Mouse (Mus musculus): ENCODE measurements at regions not wholly inside any gene's neighbourhood (a gene's known extent, or its start where the extent isn't known, plus 50 kb on each side); places are given as distances from the start of the nearest gene placed in this dataset.

DNA sequence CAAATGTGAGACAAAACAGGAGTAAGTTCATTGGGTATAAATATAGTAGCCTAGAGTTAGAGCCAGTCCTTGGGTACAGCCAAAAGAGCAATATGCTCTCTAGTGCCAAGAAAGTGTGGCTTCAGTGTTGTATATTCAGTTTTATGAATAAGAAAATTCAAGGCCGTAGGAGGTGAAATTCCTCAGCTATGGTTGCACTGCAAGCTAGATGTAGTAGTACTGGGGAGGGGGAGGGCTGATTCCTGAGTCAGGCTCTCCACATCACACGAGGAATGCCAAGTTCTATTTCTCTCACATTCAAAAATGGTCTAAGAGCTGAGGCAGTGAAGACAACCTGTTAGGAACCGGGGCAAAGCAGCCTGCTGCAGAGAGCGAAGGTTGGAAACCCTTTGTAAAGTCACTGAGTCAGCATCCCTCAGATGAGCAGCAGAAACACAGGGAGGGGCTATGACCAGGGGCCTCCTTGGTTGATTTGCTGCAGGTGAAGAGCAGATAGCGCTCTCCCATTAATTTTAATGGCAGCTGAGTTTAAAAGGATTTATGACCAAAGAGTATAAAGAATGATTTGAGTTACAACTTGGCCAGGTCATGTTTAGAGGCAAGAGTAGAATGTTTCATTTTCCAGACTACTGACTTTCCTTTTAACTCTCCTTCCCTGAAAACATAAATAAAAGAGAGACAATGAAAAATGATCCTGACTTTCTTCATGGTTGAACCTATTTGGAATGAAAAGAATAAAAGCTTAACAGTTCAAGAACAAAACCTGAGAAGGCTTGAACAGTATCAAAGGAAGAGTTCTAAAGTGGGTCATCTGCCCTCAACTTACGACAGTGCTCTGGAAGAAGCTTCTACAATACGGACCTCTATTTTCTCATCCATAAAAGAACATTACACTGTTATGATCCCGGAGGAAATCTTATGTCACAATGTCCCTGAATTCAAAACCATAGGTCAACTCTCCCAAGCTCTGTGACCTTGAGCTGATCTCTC lies 543.4 kb upstream of the Gm21961 start:
- Histone ChIP-seq H3K4me3 (ENCODE audit: low read depth, low read length) (no peak overlapping the region), H3K27ac (ENCODE audit: low read depth) (no peak overlapping the region), H3K27me3 (replicated peaks; ENCODE audit: control insufficient read depth, insufficient read depth, low read length) (no peaks in the 10 kb centered on the region), H3K9me3 (ENCODE audit: control insufficient read depth, low read length) (no peaks in the 10 kb centered on the region), H3K4me2 (ENCODE audit: low read length) (no peak overlapping the region), H3K4me1 (replicated peaks; ENCODE audit: control insufficient read depth, insufficient read depth, low read length) (no peaks in the 10 kb centered on the region), H3K36me3 (ENCODE audit: control insufficient read depth, insufficient read depth, low read length) (no peaks in the 10 kb centered on the region), H3K9ac (ENCODE audit: low read length) (no peak overlapping the region)
- ATAC-seq (replicated peaks; ENCODE audit: low FRiP score, low TSS enrichment, low read depth) (no peak), DNase-seq (ENCODE audit: low spot score) (no peak)
- WGBS: 62% methylated on average over 8 of the region's 8 CpGs

DNA sequence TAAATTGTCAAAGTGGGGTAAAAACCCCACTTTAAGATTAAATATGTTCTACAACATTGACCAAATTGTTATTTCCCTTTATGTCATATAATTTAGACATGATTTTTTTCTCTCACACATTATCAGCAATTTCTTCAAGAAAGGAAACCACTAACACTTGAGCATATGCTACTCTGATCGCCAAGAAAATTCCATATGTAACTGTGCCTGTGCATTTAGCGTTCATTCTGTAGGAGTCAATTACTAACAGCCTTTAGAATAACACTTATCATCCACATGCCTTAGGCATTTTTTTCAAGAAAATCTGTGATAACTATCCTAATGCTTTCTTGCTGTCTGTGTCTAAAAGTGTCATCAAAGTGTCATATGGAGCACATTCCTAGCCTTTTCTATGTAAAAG lies 534.3 kb upstream of the Gm21961 start:
- WGBS: 87% methylated on average over 2 of the region's 2 CpGs
- ATAC-seq (replicated peaks; ENCODE audit: low FRiP score, low TSS enrichment, low read depth) (no peak), DNase-seq (ENCODE audit: low spot score) (no peak)
- Histone ChIP-seq H3K27me3 (replicated peaks; ENCODE audit: control insufficient read depth, insufficient read depth, low read length) (no peaks in the 10 kb centered on the region), H3K4me2 (ENCODE audit: low read length) (no peak overlapping the region), H3K9me3 (ENCODE audit: control insufficient read depth, low read length) (no peaks in the 10 kb centered on the region), H3K4me1 (replicated peaks; ENCODE audit: control insufficient read depth, insufficient read depth, low read length) (no peaks in the 10 kb centered on the region), H3K36me3 (ENCODE audit: control insufficient read depth, insufficient read depth, low read length) (no peaks in the 10 kb centered on the region), H3K4me3 (ENCODE audit: low read depth, low read length) (no peak overlapping the region), H3K9ac (ENCODE audit: low read length) (no peak overlapping the region), H3K27ac (ENCODE audit: low read depth) (no peak overlapping the region)

DNA sequence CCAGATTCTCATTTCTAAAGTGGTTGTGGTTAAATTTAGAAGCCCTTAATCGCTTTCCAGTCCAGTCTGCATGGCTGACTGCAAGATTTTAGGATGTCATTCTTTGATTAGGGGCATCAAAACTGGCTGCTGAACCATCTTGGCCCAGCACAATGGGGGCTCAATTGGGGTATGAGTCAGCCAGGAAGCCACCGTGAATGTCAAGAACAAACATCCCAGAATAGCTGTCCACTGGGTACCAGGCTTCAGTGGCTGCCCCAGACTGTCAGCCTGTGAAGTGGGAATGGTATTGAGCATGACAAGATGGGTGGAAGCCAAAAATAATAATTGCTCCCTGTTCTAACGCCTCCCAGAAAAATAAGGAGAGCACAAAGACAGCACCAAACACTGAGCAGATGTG lies 520.9 kb upstream of the Gm21961 start:
- no peaks in the 10 kb centered on the region for H3K4me1 ChIP-seq (replicated peaks; ENCODE audit: control insufficient read depth, insufficient read depth, low read length)
- no peaks in the 10 kb centered on the region for H3K36me3 ChIP-seq (ENCODE audit: control insufficient read depth, insufficient read depth, low read length)
- ATAC-seq (replicated peaks; ENCODE audit: low FRiP score, low TSS enrichment, low read depth): no peak
- H3K4me2 ChIP-seq (ENCODE audit: low read length): no peak overlapping the region
- no peak for DNase-seq (ENCODE audit: low spot score)
- H3K9me3 ChIP-seq (ENCODE audit: control insufficient read depth, low read length): no peaks in the 10 kb centered on the region
- H3K27ac ChIP-seq (ENCODE audit: low read depth): no peak overlapping the region
- no peaks in the 10 kb centered on the region for H3K27me3 ChIP-seq (replicated peaks; ENCODE audit: control insufficient read depth, insufficient read depth, low read length)
- no peak overlapping the region for H3K4me3 ChIP-seq (ENCODE audit: low read depth, low read length)
- 73% methylated on average over 3 of the region's 3 CpGs for whole genome bisulfite sequencing
- H3K9ac ChIP-seq (ENCODE audit: low read length): no peak overlapping the region

DNA sequence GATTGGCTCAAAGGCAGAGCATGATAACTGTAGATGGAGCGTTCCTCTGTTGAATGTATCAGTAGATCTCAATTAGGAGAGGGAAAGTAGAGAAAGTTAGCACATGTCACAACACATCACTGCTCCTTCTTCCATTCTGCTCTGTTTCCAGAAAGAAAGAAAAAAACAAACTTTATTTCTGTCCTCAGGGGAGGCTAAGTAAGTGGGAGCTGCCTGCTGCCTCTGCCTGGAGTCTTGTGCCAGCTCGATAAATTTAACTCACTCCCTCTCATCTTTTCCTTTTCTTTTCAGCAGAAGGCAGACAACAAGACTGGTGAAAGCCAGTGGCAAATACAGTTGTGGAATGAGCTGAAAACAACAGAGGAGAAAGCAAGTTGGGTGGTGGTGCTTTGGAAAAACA lies 517.5 kb upstream of the Gm21961 start:
- no peaks in the 10 kb centered on the region for H3K27me3 ChIP-seq (replicated peaks; ENCODE audit: control insufficient read depth, insufficient read depth, low read length)
- H3K27ac ChIP-seq (ENCODE audit: low read depth): no peak overlapping the region
- H3K4me2 ChIP-seq (ENCODE audit: low read length): no peak overlapping the region
- no peak overlapping the region for H3K4me3 ChIP-seq (ENCODE audit: low read depth, low read length)
- no peak for ATAC-seq (replicated peaks; ENCODE audit: low FRiP score, low TSS enrichment, low read depth)
- H3K36me3 ChIP-seq (ENCODE audit: control insufficient read depth, insufficient read depth, low read length): no peaks in the 10 kb centered on the region
- H3K9me3 ChIP-seq (ENCODE audit: control insufficient read depth, low read length): no peaks in the 10 kb centered on the region
- H3K9ac ChIP-seq (ENCODE audit: low read length): no peak overlapping the region
- whole genome bisulfite sequencing: 73% methylated on average over 2 of the region's 2 CpGs
- no peak for DNase-seq (ENCODE audit: low spot score)
- H3K4me1 ChIP-seq (replicated peaks; ENCODE audit: control insufficient read depth, insufficient read depth, low read length): no peaks in the 10 kb centered on the region

DNA sequence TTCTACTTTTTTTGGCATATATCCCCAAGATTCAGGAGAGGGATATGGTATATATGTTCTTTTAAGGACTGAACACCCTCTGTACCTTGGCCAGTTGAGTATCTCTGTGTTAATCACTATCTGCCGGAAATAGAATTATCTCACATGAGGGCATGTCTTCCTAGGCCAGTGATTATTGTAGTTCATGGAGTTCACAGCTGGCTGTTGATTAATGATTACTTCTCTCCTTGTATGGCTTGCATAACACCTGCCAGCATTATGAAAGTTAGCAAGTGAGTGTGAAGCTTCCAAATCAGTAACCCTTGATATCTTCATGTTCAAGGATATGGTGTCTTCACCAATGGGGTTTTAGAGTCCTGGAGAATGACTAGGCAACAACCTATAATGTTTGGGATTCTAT lies 488.0 kb upstream of the Gm21961 start:
- H3K4me3 ChIP-seq (ENCODE audit: low read depth, low read length): no peak overlapping the region
- H3K4me1 ChIP-seq (replicated peaks; ENCODE audit: control insufficient read depth, insufficient read depth, low read length): no peaks in the 10 kb centered on the region
- H3K36me3 ChIP-seq (ENCODE audit: control insufficient read depth, insufficient read depth, low read length): no peaks in the 10 kb centered on the region
- no peak overlapping the region for H3K27ac ChIP-seq (ENCODE audit: low read depth)
- no peak overlapping the region for H3K4me2 ChIP-seq (ENCODE audit: low read length)
- no peak overlapping the region for H3K9ac ChIP-seq (ENCODE audit: low read length)
- no peaks in the 10 kb centered on the region for H3K9me3 ChIP-seq (ENCODE audit: control insufficient read depth, low read length)
- no peak for DNase-seq (ENCODE audit: low spot score)
- H3K27me3 ChIP-seq (replicated peaks; ENCODE audit: control insufficient read depth, insufficient read depth, low read length): no peaks in the 10 kb centered on the region
- ATAC-seq (replicated peaks; ENCODE audit: low FRiP score, low TSS enrichment, low read depth): no peak
- 87% methylated on average over 1 of the region's 1 CpGs for WGBS

DNA sequence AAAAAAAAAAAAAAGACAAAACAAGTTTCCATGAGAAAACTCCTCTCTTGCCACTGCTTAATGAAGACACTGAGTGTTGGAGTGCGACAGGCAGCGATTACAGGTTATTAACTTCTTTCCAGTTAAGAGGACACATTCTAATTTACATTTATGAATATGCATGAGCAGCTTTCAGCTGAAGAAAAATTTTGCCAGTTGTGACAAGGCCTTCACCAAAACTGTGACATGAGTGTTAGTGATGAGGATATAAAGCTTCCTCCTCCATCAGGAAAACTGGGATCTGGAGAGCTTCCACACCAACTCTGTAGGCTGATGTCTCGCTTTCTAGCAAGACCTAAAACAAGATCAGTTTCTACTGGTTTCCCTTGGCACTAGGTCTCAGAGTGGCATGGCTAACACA lies 464.2 kb upstream of the Gm21961 start:
- H3K4me1 ChIP-seq (replicated peaks; ENCODE audit: control insufficient read depth, insufficient read depth, low read length): no peaks in the 10 kb centered on the region
- H3K4me2 ChIP-seq (ENCODE audit: low read length): no peak overlapping the region
- no peaks in the 10 kb centered on the region for H3K36me3 ChIP-seq (ENCODE audit: control insufficient read depth, insufficient read depth, low read length)
- DNase-seq (ENCODE audit: low spot score) (no peak), ATAC-seq (replicated peaks; ENCODE audit: low FRiP score, low TSS enrichment, low read depth) (no peak)
- H3K27ac ChIP-seq (ENCODE audit: low read depth): no peak overlapping the region
- 84% methylated on average over 3 of the region's 3 CpGs for WGBS
- H3K9ac ChIP-seq (ENCODE audit: low read length): no peak overlapping the region
- no peaks in the 10 kb centered on the region for H3K27me3 ChIP-seq (replicated peaks; ENCODE audit: control insufficient read depth, insufficient read depth, low read length)
- H3K9me3 ChIP-seq (ENCODE audit: control insufficient read depth, low read length): no peaks in the 10 kb centered on the region
- no peak overlapping the region for H3K4me3 ChIP-seq (ENCODE audit: low read depth, low read length)

DNA sequence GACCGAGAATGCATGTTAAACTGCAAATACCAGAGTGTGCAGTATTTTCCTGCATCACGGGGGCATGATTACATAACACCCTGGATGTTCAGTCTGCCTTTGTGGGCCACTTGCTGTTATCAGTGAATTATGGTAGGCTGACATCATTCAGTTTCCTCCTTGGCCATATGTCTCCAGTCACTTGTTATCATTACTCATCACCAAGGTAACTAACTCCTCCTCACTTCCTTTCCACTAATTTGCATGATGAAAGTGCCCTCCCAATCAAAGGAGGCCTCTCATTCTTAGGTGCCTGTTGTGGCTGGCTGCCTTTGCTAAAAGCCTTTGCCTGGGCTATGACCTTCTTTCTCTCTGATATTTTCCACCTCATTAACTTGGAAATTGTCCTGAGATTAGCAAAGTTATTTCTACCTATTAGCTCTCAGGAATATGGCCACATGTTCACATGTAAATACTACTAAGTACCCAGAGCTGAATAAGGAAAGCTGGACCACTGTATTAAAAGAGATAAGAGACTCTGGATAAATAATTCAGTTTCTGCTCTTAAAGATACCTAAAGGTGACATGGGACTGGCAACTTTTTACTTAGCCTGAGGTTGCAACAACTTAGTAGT lies 440.6 kb upstream of the Gm21961 start:
- Histone ChIP-seq H3K4me3 (ENCODE audit: low read depth, low read length) (no peak overlapping the region), H3K9me3 (ENCODE audit: control insufficient read depth, low read length) (no peaks in the 10 kb centered on the region), H3K27me3 (replicated peaks; ENCODE audit: control insufficient read depth, insufficient read depth, low read length) (no peaks in the 10 kb centered on the region), H3K9ac (ENCODE audit: low read length) (no peak overlapping the region), H3K27ac (ENCODE audit: low read depth) (no peak overlapping the region), H3K4me1 (replicated peaks; ENCODE audit: control insufficient read depth, insufficient read depth, low read length) (no peaks in the 10 kb centered on the region), H3K4me2 (ENCODE audit: low read length) (no peak overlapping the region), H3K36me3 (ENCODE audit: control insufficient read depth, insufficient read depth, low read length) (no peaks in the 10 kb centered on the region)
- DNase-seq (ENCODE audit: low spot score) (no peak), ATAC-seq (replicated peaks; ENCODE audit: low FRiP score, low TSS enrichment, low read depth) (peak; percentile 85)
- 31% methylated on average over 2 of the region's 2 CpGs for WGBS

DNA sequence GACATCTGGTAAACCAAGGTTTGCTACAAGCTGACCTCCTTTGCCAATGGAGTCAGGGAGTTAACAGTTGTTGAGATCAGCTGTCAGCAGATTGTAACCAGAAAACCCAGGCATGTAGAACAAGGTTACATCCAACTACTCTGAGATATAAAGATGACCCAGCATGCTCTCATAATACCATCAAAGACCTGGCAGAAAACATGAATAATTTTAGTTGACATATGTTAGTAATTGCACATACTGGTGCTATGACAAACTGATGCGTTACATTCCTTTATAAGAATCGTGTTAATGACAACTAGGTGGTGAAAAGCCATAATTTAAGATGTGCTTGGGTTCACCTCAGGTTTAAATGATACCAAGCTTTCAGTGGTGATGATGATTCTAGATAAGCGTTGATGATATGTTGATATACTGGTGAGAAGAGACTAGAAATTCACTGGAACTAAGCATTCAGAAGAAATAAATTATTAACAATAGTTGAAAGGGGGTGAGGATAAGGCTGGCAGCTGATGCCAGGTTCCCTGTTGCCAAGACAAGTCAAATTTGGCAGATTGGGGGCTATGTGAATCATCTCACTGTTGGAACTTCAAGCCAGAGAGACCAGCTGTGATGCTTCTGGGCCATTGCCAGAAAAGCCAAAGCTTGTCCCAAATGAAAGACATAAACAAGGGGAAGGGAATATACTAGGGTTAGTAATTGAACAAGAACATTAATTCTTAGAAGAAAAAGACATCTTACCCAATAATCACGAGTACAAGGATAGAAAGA lies 437.7 kb upstream of the Gm21961 start:
- H3K4me3 ChIP-seq (ENCODE audit: low read depth, low read length): no peak overlapping the region
- H3K4me2 ChIP-seq (ENCODE audit: low read length): no peak overlapping the region
- H3K36me3 ChIP-seq (ENCODE audit: control insufficient read depth, insufficient read depth, low read length): no peaks in the 10 kb centered on the region
- no peaks in the 10 kb centered on the region for H3K27me3 ChIP-seq (replicated peaks; ENCODE audit: control insufficient read depth, insufficient read depth, low read length)
- H3K9ac ChIP-seq (ENCODE audit: low read length): no peak overlapping the region
- no peak for DNase-seq (ENCODE audit: low spot score)
- WGBS: 75% methylated on average over 4 of the region's 4 CpGs
- ATAC-seq (replicated peaks; ENCODE audit: low FRiP score, low TSS enrichment, low read depth): no peak
- no peak overlapping the region for H3K27ac ChIP-seq (ENCODE audit: low read depth)
- H3K9me3 ChIP-seq (ENCODE audit: control insufficient read depth, low read length): no peaks in the 10 kb centered on the region
- H3K4me1 ChIP-seq (replicated peaks; ENCODE audit: control insufficient read depth, insufficient read depth, low read length): no peaks in the 10 kb centered on the region
